Mouse (Mus musculus) right cerebral cortex, postnatal 10 days (tissue): ENCODE measurements at regions not wholly inside any gene's neighbourhood (a gene's known extent, or its start where the extent isn't known, plus 50 kb on each side); places are given as distances from the start of the nearest gene placed in this dataset.

Source experiments
- DNase-seq, 2 experiments: peaks; one replicate each; pipeline ENCODE4 v3.0.0; 2021; ENCODE audit warnings: low spot score in 2 of 2

DNA sequence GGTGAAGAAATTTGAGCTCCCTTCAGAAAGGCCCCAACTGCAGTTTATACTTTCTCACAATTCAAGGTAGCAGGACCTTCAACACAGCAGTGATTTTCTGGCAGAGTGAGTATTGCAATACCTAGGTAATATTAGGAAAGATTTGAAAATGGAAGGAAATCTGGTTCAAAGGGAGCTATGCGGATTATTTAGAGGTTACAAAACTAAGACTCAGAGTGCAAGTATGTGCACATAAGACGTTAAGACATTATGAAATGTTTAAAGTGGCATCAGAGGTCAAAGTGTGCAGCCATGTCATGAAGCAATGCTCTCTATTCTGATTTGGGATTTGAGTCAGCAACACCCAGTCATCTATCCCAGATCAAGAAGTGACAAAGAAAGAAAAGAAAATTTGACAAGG is 164.6 kb downstream of the Ptn start:
- no peak for DNase-seq

DNA sequence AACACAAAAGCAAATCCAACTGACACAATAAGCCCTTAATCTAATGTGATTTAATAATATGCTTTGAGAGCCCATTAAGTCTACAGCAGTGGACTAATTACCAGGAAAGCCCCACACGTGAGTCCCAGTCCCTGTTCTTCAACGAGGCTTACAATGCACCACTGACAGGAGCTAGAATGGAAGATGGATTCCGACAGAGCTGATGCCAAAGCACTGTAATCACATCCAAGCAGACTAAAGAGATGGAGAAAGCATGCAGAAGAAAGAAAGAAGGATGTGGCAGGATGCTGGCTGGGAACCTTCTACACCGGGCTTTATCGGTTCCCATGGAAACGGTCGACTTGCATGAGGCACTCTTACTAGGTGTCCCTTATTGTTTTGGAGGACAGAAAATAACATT is 165.1 kb downstream of the Ptn start:
- peak; percentile 21 to 30 for DNase-seq

DNA sequence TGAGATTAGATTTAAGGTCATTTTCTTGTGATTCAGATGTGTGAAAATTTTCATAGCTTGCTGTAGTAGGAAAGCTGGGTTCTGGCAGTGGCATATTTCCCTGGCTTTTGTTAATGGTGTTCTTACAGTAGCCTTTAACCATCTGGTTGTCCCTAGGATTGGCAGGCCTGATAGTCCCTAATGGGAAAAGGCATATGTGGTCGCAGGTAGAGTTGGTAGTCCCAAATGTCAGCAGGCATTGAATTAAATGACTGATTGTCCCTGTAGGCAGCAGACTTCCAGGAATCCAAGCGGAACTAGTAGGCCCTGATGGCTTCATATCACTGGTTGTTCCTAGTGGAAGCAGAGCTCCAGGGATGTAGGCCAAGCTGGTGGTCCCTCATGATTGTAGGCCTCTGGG is 173.0 kb downstream of the Ptn start:
- no peak for DNase-seq

DNA sequence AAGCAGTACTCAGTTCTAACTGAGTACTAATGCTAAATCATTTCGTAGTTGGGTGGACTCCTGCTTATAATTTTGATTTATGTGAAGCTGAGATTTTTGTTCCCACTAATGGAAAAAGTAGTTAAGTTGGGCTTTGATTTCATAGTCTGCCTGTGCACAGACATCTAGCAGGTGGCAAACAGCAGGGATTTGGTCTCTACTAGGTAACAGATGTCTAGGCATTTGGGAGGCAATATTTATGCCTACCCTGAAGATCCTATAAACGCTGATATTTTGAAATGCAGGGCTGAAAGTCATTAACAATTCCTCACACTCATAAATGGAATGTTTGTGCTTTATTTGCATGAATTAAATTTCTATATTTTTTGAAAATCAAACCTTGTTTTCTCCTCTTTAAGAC is 182.4 kb downstream of the Ptn start:
- no peak for DNase-seq

DNA sequence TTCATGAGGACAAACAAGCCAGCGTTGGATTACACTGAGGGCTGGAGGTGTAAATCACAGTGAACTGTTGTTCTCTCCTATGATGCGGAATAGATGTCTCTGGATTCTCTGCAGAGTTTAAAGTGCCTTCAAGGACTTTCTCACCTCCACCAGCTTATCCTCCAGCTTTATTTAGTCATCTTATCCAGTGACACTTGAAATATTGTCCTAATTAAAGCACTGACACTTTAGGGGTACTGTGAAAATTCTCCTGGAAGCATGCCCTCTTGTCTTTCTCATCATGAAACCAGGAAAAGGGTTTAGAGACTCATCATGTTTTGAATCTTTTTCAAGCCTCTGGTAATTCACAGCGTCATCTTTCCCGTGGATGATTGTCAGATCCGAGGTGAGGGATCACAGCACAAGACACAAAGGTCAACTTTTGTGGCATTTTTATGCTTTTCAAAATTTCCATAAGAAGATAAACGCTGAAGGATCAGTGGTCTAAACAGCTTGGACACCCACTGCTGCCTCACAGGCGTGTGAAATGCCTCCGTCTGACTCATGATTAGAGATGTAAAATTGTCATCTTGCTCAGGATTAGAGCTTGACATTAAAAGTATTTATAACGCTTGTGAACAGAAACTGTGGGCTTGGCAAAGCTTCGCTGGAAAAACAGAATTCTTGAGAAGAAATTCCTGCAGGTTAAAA is 201.6 kb downstream of the Ptn start:
- peak in 1 of 2 experiments; percentile 39 for DNase-seq

DNA sequence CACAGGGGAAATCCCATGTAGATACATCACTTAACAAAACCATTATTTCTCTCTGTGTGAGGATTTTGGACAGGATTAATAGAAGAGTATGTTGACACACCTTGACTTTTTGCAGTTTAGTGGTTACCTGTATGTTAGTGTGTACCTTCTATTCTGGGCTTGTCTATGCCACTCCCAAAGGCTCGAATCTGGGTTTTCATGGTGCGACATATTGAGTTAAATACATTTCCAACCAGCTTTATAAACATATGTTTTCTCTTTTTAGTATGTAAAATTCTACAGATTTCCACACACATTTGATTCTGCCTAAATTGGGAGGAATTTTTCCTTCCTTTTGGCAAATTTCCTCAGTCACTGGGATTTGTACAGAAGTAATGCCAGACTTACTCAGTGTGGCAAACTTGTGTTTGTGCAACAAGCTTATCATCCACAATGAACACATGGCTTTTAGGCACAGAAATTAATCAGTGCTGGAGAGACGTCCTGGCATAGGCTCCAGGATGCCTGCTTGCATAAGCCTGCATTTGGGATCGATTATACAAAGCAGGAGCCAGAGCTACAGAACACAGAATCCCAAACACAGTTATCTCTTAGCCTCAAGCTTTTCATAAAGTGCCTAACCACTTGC is 204.3 kb downstream of the Ptn start:
- DNase-seq, result peak; percentile 34 to 44

DNA sequence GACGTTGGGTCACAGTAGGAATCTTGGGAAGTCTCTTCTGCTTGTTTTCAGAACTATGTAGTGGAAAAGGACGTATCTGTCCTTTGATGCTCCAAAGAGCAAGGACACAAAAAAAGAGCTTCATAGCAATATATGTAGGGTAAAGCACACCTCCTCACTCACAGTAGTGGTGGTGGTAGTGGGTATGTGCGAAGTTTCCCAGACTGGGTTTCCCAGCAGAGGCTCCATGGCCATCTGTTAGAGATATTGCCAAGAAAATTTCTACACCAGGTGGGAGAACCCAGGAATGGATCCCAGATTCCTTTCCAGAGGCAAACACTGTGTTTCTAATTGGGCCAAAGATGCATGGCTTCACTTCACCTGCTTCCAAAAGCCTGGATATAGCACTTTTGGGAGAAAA is 205.2 kb downstream of the Ptn start:
- DNase-seq, result peak in 1 of 2 experiments; percentile 47

DNA sequence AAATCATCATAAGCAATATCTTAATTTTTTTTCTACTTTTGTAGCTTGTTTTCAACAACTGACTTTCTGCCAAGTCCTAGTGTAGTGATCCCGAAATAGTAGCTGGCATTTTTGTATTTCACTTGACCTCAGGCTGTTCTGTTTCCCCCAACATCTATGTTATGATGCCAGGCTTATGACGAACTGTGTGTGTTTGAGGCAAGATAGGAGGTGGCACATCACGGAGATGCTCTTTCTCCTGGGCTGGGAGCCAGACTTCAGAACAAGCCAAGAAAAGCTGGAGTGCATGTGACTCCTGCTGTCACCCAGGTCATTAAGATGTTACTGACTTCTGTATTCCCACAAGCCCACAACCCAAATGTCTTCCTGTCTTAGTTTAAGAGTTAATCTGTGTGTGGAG is 208.7 kb downstream of the Chrm2 start:
- peak; percentile 29 to 35 for DNase-seq

DNA sequence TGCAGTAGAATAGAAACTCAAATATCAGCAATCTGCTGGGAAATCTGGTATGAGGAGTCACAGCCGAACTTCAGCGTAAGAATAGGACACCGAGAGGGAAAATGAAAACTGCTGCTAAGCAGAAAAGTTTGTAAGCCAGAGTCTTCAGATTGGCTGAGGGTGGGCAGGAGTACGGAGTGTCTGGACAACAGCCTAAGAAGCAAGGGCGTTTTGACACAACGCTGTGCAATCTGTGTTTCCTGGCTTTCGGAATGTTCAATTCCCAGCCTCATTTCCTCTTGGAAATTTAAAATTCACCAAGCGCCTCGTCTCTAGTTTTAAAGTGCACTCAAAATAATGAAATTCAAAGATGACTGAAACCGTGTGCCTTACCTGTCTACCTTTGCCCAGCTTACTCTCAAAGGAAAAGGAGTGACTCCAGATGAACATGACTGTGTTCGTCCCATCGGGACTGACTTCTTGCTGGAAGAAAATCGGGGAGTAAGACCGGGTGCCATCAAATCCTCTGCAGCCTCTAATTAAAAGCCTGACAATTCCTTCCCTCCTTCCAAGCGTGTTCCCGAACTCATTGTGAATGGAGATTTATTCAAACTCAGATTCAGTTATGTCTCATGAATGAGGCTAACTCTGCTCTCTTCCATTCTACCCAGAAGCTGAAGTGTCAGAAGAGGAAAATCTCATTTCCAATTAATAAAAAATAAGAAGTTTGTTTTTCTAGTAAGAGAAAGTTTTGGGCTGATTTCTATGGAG is 203.2 kb downstream of the Chrm2 start:
- DNase-seq, result peak in 1 of 2 experiments; percentile 42

DNA sequence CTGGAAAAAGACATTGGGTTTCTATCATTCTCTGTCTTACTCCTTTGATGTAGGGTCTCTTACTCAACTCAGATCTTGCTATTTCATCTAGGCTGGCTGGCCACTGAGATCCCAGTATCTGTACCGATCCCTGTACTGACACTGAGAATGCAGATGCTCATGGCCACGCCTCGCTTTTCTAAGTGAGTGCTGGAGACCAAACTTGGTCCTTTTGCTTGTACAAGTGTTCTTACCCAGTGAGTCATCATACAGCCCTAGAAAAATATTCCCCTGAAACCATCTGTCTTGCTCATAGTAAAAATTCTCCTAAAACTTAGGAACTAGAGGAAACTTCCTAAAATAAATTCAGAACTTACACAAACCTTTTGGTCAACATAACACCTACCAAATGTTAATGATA is 193.2 kb downstream of the Chrm2 start:
- no peak for DNase-seq
